In genomic region chr5:117358725-117359124, GRCm38 (mm10) we compare ENCODE assay signal across 8 mouse cellular contexts. TPM values are rescaled to one million over a fixed set of nuclear protein-coding genes. Genes with fewer than 3 reads are reported as not detected.
A peak's percentile ranks its signal among the peaks of the same experiment; 100 is the strongest.
DNase-seq lines count a peak whose midpoint lies in the region; ATAC-seq and TF ChIP-seq lines count a peak whose summit lies in the region.

No protein-coding gene starts in this region.

- H3K27ac ChIP-seq in kidney, embryonic 16.5 days (ENCODE audit: low read length) = peak overlapping the region; percentile 77; the same call in 1 of the 2 replicates
- H3K27ac ChIP-seq in liver, embryonic 12.5 days = no peak overlapping the region
- no peak overlapping the region for H3K27ac ChIP-seq in stomach, postnatal 0 days (replicated peaks)

- H3K36me3 ChIP-seq in kidney, embryonic 16.5 days (ENCODE audit: insufficient read depth, low read length) = 0 out of 2 replicates have a peak, but pooled peaks cover 3% of the 10 kb centered on the region
- peaks cover 9% of the 10 kb centered on the region for H3K36me3 ChIP-seq in liver, embryonic 12.5 days
- H3K36me3 ChIP-seq in stomach, postnatal 0 days (ENCODE audit: control insufficient read depth, insufficient read depth, low read length) = no peaks in the 10 kb centered on the region

- DNase-seq in layer of hippocampus, adult 11-12 months (ENCODE audit: low spot score) = peak; percentile 81
- no peak for DNase-seq in layer of hippocampus, adult 9-10 months (ENCODE audit: low spot score)
- DNase-seq in embryo, embryonic 11 days = peak; percentile 68
- peak; percentile 41 for DNase-seq in heart, adult 8-10 months (ENCODE audit: low spot score)
- peak; percentile 68 for DNase-seq in neural tube, embryonic 10.5 days (ENCODE audit: extremely low spot score, low spot score)
- peak; percentile 88 for DNase-seq in stomach, postnatal 0 days (ENCODE audit: low spot score)

- no peaks in the 10 kb centered on the region for H3K27me3 ChIP-seq in kidney, embryonic 16.5 days (ENCODE audit: insufficient read depth, low read length)
- H3K27me3 ChIP-seq in liver, embryonic 12.5 days (replicated peaks) = peaks cover 33% of the 10 kb centered on the region
- H3K27me3 ChIP-seq in stomach, postnatal 0 days (ENCODE audit: control insufficient read depth, insufficient read depth, low read length) = no peaks in the 10 kb centered on the region

- TF ChIP-seq EP300 in stomach, postnatal 0 days (optimal IDR thresholded peaks at IDR 0.05) = no peak

- peak; percentile 79 for TF ChIP-seq CTCF in stomach, postnatal 0 days (IDR thresholded peaks at IDR 0.05; ENCODE audit: low read depth)

- H3K4me3 ChIP-seq in kidney, embryonic 16.5 days (ENCODE audit: low read length) = no peak overlapping the region
- peak overlapping the region; percentile 93; the same call in 1 of the 2 replicates for H3K4me3 ChIP-seq in liver, embryonic 12.5 days
- H3K4me3 ChIP-seq in stomach, postnatal 0 days (ENCODE audit: low read depth, low read length) = no peak overlapping the region; the same call in 1 of the 2 replicates

- 41% methylated on average over 11 of the region's 11 CpGs for WGBS in kidney, embryonic 16.5 days
- 29% methylated on average over 11 of the region's 11 CpGs for WGBS in liver, embryonic 12.5 days (ENCODE audit: insufficient replicate concordance)
- WGBS in stomach, postnatal 0 days = 48% methylated on average over 11 of the region's 11 CpGs

- H3K9ac ChIP-seq in kidney, embryonic 16.5 days (replicated peaks; ENCODE audit: low read length) = no peak overlapping the region
- no peak overlapping the region for H3K9ac ChIP-seq in liver, embryonic 12.5 days
- no peak overlapping the region for H3K9ac ChIP-seq in stomach, postnatal 0 days (ENCODE audit: low read length)

- peak overlapping the region; percentile 86 for H3K4me2 ChIP-seq in kidney, embryonic 16.5 days (replicated peaks; ENCODE audit: low read depth, low read length)
- H3K4me2 ChIP-seq in liver, embryonic 12.5 days = peak overlapping the region; percentile 95
- H3K4me2 ChIP-seq in stomach, postnatal 0 days (replicated peaks; ENCODE audit: low read depth) = peak overlapping the region; percentile 96

- ATAC-seq in kidney, embryonic 16.5 days (ENCODE audit: low FRiP score, low TSS enrichment) = no peak
- ATAC-seq in liver, embryonic 12.5 days = no peak
- ATAC-seq in stomach, postnatal 0 days (ENCODE audit: low FRiP score, low TSS enrichment) = no peak

- no peaks in the 10 kb centered on the region for H3K9me3 ChIP-seq in kidney, embryonic 16.5 days (ENCODE audit: low read length)
- no peaks in the 10 kb centered on the region for H3K9me3 ChIP-seq in liver, embryonic 12.5 days (replicated peaks)
- H3K9me3 ChIP-seq in stomach, postnatal 0 days (ENCODE audit: control insufficient read depth, low read length) = no peaks in the 10 kb centered on the region

- H3K4me1 ChIP-seq in kidney, embryonic 16.5 days (ENCODE audit: insufficient read depth, low read length) = peaks cover 71% of the 10 kb centered on the region
- H3K4me1 ChIP-seq in liver, embryonic 12.5 days = peaks cover 79% of the 10 kb centered on the region
- H3K4me1 ChIP-seq in stomach, postnatal 0 days (replicated peaks; ENCODE audit: control insufficient read depth, insufficient read depth) = peaks cover 10% of the 10 kb centered on the region

RNA-seq across cellular contexts. Expression of gene Wsb2, which starts 1.6 kb away (rescaled TPM):
- total RNA-seq in heart, adult 8-10 months (2022) = 100 to 1,000 TPM in 3 of 4 experiments, 10 to 100 TPM in 1; 87.1 to 122 (median 111) TPM
- 45.7 and 69.7 TPM in 2 replicates for polyA plus RNA-seq in kidney, embryonic 16.5 days (2015; fragmentation: Nextera tagmentation; extraction: Ambion mirVana)
- polyA plus RNA-seq in liver, embryonic 12.5 days (2016; fragmentation: Nextera tagmentation; extraction: Ambion mirVana) = 27.4 and 27.6 TPM in 2 replicates
- polyA plus RNA-seq in stomach, postnatal 0 days (2015; fragmentation: Nextera tagmentation; extraction: Ambion mirVana) = 50.0 and 50.3 TPM in 2 replicates

RNA-seq across cellular contexts. Expression of gene Rfc5, which starts 30.1 kb away (rescaled TPM):
- 1 to 10 TPM; 1.5 to 2.9 (median 2.1) TPM for total RNA-seq in heart, adult 8-10 months (2022)
- polyA plus RNA-seq in kidney, embryonic 16.5 days (2015; fragmentation: Nextera tagmentation; extraction: Ambion mirVana) = 114 and 128 TPM in 2 replicates
- 83.6 and 88.5 TPM in 2 replicates for polyA plus RNA-seq in liver, embryonic 12.5 days (2016; fragmentation: Nextera tagmentation; extraction: Ambion mirVana)
- polyA plus RNA-seq in stomach, postnatal 0 days (2015; fragmentation: Nextera tagmentation; extraction: Ambion mirVana) = 26.4 and 28.8 TPM in 2 replicates

RNA-seq across cellular contexts. Expression of gene Vsig10, which starts 39.8 kb away (rescaled TPM):
- total RNA-seq in heart, adult 8-10 months (2022) = 1 to 10 TPM; 5.0 to 7.0 (median 6.3) TPM
- 14.6 and 17.1 TPM in 2 replicates for polyA plus RNA-seq in kidney, embryonic 16.5 days (2015; fragmentation: Nextera tagmentation; extraction: Ambion mirVana)
- 2.1 and 2.4 TPM in 2 replicates for polyA plus RNA-seq in liver, embryonic 12.5 days (2016; fragmentation: Nextera tagmentation; extraction: Ambion mirVana)
- 9.9 and 13.0 TPM in 2 replicates for polyA plus RNA-seq in stomach, postnatal 0 days (2015; fragmentation: Nextera tagmentation; extraction: Ambion mirVana)

RNA-seq across cellular contexts. Expression of gene Ksr2, which starts 55.1 kb away (rescaled TPM):
- under 1 TPM; 0.03 to 0.11 (median 0.06) TPM for total RNA-seq in heart, adult 8-10 months (2022)
- 0.37 and 0.78 TPM in 2 replicates for polyA plus RNA-seq in kidney, embryonic 16.5 days (2015; fragmentation: Nextera tagmentation; extraction: Ambion mirVana)
- 0.02 TPM in 1 of 2 replicates, not detected in the other for polyA plus RNA-seq in liver, embryonic 12.5 days (2016; fragmentation: Nextera tagmentation; extraction: Ambion mirVana)
- polyA plus RNA-seq in stomach, postnatal 0 days (2015; fragmentation: Nextera tagmentation; extraction: Ambion mirVana) = 0.16 and 0.24 TPM in 2 replicates
